Mouse (Mus musculus): ENCODE results near the gene Imp3.

GRCm38 (mm10) chr9:56893313-56893712, 44.0 kb upstream of the Imp3 start:
- TF ChIP-seq CTCF (IDR thresholded peaks at IDR 0.05; ENCODE audit: control insufficient read depth, insufficient read depth, low read length) (no peak), POLR2A (IDR thresholded peaks at IDR 0.05; ENCODE audit: borderline replicate concordance, control insufficient read depth, low read depth, low read length) (no peak)

Data from bone marrow, adult 2 months (tissue).